Mouse (Mus musculus) natural killer cell, adult 2 months (primary cell): ENCODE data around the gene Dnah2.

Experiments used
- DNase-seq, 2 experiments: peaks; one replicate each; pipeline ENCODE4 v3.0.0; 2022; ENCODE audit warnings: low spot score in 2 of 2

The Dnah2 gene

DNA sequence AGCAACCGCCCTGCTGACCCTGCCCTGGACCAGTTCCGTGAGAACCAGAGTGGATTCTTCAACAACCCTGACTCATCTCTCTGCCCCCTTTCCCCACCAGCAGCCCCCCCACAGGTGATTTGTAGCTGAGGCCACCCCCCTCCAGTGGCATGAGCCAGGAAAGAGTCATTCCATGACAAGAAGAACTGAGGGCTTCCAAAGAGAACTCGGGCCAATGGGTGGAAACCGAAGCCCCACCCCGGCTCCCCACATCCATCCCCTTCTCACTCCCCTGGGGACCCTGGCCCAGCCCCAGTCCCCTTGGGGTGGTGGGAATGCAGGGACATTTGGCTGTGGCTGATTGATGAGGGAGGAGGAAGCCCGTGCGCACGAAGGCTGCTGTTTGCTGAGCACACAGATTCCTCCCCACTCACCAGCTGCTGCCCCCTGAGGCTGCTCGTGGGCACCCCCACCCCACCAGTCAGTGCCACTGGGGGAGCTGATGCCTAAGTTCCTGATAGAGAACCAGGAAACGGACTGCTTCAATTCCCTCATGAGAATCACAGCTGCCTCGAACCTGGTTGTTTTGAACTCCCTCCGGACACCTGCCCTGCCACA, at the start of gene Dnah2:
Dnah2 (minus strand) TSS at position 51 of the 597 bp plus-strand sequence.
- DNase-seq, result no peak

GRCm38 (mm10) chr11:69594853-69595252, 45.9 kb upstream of the Dnah2 start:
- DNase-seq, result no peak

DNA sequence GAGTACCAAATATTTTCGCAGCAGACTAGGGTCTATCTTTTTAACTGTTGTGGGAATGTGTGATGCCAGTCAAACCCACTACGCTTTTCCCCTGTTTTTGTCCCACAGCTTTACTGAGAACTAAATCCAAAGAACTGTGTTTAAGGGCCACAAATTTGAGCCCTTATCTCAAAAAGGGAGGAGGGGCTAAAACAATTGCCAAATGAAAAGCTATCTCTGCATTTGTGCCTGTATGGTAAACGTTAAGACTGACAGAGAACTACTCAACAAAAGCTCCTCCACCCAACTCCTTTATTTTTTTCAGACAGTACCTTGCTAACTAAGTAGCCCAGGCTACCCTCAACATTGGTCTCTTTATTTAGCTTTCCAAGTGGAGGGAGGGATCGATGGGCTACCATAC, 43.9 kb upstream of the Dnah2 start:
- DNase-seq, result no peak

GRCm38 (mm10) chr11:69591899-69592637, 43.2 kb upstream of the Dnah2 start:
- no peak for DNase-seq

DNA sequence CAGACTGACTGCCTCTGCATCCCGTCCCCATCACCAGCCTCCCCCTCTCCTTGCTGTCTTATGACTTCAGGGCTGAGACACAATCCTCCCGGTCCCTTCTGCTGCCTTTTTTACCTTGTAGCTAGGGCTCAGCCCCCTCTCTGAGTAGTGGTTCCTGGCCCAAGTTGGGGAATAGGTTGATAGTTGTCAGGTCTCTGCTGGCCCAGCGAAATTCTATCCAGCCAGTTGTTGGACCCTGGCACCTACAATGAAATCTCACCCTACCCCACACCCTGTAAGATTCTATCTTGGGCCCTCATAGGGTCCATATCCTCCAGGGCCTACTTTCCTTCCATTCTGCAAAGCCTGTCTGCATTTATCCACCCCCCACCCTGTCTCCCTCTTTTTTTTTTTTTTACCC, 42.5 kb upstream of the Dnah2 start:
- no peak for DNase-seq

DNA sequence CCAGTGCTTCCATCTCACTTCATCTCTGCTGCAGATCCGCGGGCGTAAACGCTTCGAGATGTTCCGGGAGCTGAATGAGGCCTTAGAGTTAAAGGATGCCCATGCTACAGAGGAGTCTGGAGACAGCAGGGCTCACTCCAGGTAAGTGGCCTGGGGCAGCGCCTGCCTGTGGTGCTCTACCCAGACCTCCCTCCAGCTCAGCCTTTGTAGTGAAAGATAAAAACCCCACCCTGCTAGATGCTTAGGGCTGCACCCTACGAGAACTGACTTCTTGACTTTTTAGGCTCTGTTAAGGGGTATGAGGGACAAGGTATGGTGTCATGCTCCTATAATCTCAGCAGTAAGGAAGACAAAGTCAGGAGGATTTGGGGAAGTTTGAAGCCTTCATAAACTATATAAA, 41.7 kb upstream of the Dnah2 start:
- no peak for DNase-seq

- no peak for DNase-seq
Measured at GRCm38 (mm10) chr11:69589207-69589834, 40.4 kb upstream of the Dnah2 start.

DNA sequence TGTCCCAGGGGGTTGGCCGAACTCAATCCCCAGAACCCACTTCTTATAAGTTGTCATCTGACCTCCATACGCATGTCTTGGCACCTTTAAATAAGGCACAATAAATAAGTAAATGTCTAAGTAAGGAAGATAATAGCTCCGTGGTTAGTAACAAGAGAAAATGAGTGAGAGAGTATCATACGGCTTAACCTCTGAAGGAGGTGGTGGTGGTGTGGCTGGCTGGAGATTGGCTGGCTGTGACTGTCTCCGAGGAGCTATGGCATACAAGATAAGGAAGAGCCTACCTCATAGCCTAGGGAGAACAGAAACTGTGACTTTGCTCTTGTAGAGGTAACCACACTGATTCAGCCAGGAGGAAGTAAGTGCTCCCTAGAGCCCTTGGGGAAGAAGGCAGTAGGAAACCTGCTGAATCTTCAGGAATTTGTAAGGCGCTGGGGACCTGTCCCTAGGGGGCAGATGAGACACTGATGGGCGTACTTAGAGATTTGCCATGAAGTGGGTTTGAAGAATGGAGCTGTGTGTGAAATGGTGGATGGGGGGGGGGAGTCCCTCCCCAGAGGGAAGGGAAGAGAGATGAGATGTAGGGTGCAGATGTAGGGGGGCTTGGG, 36.9 kb upstream of the Dnah2 start:
- no peak for DNase-seq

- no peak for DNase-seq
Measured at GRCm38 (mm10) chr11:69584937-69585336, 36.0 kb upstream of the Dnah2 start.

DNA sequence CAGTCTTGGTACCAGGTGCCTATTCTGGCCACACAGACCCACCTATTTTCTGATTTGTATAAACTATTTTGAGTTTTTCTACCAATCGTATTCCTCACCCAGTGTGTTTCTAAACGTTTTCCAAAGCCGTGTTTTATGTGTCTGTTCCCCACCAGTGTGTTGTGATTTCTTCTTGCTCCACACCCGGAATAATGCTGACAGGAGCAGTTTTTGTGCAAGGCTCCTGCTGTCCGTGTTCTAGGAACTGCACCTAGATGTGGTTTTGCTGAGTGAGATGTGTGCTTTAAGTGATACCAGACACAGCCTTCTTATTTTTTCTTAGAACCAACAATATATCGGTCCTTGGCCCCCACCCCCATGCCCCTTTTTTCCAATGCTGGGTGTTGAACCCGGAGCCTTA, 35.1 kb upstream of the Dnah2 start:
- DNase-seq, result no peak

GRCm38 (mm10) chr11:69582230-69582805, 33.4 kb upstream of the Dnah2 start:
- DNase-seq, result no peak

GRCm38 (mm10) chr11:69581814-69582213, 32.9 kb upstream of the Dnah2 start:
- DNase-seq, result no peak

- peak; percentile 81 to 83 for DNase-seq
Measured at GRCm38 (mm10) chr11:69581147-69581688, 32.3 kb upstream of the Dnah2 start.

DNA sequence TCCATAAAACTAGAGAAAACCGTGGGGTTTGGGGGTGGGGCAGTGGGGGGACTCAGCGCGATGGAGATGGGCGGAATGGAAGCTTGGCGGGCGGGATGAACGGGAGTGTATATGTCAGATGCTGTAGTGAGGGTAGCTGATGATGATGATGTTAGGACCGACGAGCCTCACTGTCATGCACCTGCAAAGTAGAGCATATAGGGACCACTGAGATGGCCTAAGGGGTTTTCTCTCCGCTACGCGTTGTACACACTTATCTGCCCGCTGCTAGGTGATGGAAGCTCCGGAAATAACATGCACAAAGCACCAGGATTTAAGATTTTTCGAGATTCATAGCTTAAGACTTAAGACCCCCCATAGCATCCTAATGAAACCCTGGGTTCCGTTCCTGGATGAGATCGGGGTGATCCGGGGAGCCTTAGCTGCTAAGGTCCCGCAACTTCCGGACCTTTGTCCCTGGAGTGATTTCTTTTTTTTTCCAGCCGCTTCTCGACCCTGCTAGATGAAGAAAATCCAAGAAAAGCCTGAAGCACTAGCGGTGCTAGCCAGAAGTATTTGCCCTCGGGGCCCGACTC, 31.7 kb upstream of the Dnah2 start:
- DNase-seq, result peak; percentile 19 to 22

- DNase-seq, result peak; percentile 89 to 91
Measured at GRCm38 (mm10) chr11:69580091-69580514, 31.2 kb upstream of the Dnah2 start, which contains the start of the genes Wrap53 and Trp53. Gene Wrap53, minus strand, starts transcription at chr11:69580255. Gene Trp53, plus strand, starts transcription at chr11:69580359.

GRCm38 (mm10) chr11:69579128-69580017, 30.5 kb upstream of the Dnah2 start:
- DNase-seq, result peak; percentile 95 to 96

DNA sequence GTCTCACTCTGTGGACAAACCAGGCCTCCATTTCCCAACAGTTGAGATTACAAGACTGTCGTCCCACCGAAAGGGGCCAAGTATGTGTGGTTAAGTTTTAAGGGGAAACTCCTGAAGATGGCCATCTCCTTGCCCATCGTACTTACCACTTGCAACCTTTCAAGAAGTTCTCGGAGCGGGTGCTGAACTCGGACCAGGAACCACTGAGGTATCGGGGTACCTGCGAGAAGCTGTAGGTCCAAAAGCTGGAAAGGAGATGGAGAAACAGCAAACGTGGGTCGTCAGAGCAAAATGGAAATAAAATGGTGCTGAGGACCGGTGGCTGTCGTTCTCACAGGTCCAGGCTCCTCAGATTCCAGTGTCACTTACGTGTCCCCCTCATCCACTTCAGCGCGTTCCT, 29.4 kb upstream of the Dnah2 start:
- no peak for DNase-seq

DNA sequence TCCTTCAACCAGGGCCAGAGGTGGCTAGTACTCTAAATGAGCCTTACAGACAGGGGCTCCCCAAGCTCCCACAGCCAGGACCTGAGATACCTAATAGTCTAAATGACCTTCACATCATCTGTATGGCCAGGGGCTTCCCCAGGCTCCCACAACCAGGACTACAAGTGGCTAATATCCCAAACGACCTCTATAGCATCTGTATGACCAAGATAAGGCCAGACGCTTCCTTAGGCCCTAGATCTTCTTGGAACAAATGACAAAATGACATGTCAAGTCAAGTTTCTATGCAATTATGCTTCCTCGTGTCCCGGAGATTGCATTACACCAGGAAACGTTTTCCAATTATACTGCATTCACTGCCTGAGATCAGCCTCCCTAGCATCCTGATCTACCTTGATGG, 27.4 kb upstream of the Dnah2 start:
- DNase-seq, result no peak

GRCm38 (mm10) chr11:69575220-69575619, 26.3 kb upstream of the Dnah2 start:
- DNase-seq, result peak in 1 of 2 experiments; percentile 29

- DNase-seq, result no peak
Measured at GRCm38 (mm10) chr11:69565131-69565530, 16.2 kb upstream of the Dnah2 start.
